Mouse (Mus musculus) right cerebral cortex, adult 2 months (tissue): ENCODE measurements around the gene Nptx1.

Experiments used
- DNase-seq, 2 experiments: peaks; one replicate each; pipeline ENCODE4 v3.0.0; 2021 to 2022; ENCODE audit warnings: low spot score in 2 of 2

Gene Nptx1

GRCm38 (mm10) chr11:119522779-119523178 is 24.8 kb downstream of the Nptx1 start:
- DNase-seq: no peak

DNA sequence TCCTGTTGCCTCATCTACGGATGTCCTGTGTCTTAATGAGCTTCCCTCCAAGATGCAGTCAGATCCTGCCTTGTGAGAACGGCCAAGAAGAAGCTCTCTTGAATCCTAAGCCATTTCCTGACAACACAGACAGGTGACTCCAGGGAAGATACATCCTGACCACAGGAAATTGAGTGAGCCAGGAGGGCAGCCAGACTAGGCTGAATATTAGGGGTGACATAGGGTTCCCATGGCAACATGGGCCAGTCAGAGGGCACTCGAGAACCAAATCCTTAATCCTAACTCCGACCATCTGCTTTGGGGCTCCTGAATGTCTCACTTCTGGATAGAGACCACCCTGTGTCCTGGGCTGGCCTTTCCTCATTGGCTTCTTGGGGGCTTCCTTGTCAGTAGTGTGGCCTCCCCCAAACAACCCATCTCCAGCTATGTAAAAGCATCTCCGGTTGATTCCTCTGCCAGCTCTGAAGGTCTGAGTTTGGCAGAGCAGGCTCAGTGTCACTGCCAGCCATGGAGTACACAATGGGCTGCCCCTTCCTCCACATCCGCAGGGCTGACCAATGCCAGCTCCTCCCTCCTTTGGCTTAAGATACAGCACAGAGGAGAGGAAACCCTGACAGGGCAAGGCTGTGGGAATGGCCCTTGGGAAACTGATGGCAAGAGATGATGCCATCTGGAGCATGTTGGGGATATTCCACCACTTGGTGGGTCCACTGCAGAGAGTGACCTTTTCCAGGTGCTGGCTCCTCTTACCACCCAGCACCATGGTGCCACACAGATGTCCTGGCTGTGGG is 25.4 kb downstream of the Nptx1 start:
- no peak for DNase-seq

GRCm38 (mm10) chr11:119520713-119521063 is 26.9 kb downstream of the Nptx1 start:
- DNase-seq: no peak

GRCm38 (mm10) chr11:119520005-119520712 is 27.4 kb downstream of the Nptx1 start:
- no peak for DNase-seq

- no peak for DNase-seq
Measured at GRCm38 (mm10) chr11:119519387-119519786, 28.2 kb downstream of the Nptx1 start.

DNA sequence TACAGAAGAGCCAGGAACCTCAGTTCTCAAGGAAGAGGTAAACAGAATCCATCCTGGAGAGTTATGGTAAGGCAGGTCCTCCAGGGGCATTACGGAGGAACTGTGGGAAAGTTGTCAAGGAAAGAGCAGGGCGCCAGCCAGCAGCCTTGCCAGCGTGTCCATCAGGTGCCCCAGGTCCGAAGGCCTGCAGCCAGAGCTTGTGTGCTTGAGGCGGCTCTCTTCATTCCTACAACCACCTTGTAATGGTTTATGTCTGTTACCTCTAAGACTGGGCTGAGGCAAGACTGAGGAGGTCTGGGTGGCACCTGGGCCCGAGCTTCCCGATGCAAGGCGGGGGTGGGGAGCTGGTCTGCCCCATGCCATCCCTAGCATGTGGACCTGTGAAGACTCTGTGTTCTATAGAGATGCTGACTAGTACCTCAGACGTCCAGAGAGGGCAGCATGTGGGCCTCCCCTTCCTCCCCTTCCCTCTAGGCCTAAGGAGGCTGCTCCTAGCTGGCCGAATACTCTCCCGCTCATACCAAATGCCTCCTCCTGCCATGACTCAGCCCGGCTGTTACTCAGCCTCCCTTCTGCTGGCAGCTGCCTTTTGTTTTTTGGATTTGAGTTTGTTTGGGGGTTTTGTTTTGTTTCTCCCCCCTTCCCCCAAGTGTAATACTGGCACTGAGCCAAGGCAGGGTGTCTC is 30.7 kb downstream of the Nptx1 start:
- peak; percentile 63 to 66 for DNase-seq

DNA sequence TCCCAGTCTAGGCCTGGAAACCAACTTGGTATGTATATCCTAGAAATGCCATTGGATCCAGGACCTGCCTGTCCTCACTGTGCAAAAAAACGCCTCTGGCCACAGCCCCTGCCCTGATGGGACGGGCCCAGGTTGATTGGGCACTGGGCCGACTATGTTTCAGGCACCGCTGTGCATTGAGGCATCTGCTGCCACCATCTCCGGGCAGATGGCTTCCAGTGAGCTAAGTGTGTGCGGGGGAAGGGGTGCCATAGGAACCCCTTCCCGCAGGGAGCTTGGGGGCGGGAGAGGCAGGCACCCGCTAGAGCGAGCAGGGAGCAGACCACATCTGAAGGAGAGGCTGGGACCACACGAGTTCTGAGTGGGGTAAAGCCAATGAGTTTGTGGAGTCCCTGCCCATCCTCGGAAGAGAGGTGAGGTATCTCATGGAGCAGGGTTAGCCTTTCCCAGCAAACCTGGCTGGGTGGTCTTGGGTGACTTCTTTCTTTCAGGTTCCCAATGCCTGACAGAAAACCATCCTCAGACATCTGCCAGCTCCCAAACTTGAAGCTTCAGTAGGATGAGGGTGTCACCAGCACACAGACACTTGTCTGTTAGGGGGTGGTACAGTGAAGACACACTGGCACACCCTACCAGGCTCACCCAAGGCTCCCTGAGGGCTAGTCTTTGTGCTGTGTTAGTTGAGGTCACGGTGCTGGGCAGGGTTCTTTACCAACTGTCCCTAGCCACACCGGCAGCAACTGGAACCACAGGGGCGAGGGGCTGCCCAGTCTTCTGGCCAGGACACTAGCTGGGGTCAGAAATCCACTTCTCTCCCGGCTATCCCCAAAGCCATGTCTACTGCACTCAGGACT is 31.5 kb downstream of the Nptx1 start:
- DNase-seq: peak; percentile 79 to 80

- DNase-seq: peak; percentile 74 to 75
Measured at GRCm38 (mm10) chr11:119514967-119515636, 32.5 kb downstream of the Nptx1 start.

- DNase-seq: no peak
Measured at GRCm38 (mm10) chr11:119514108-119514860, 33.3 kb downstream of the Nptx1 start.

DNA sequence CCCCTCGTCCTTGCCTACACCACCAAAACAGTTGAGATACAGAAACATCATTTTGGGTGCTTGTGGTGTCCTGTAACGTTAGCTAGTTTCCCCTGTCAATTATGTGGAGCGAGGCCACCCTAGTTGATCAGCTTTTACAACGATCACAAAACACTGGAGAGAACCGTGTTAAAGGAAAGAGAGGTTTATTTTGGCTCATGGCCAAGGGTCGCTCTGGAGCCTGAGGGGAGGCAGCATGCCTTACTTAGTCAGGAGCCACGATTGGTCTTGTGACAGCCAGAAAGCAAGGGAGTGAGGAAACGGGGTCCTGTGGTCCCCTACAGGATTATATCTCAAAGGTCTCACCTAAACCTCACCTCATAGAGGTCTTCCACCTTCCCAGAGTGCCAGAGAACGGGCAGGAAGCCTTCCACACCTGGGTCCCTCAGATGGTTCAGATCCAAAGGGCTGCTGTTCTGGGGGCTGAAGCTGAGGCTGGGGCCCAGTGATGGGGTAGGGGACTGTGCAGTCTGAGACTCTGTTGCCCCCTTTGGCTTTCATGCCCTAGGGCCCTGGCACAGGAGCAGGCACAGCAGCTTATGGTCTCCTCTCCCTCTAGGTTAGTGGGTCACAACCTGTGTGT is 34.4 kb downstream of the Nptx1 start:
- DNase-seq: no peak

DNA sequence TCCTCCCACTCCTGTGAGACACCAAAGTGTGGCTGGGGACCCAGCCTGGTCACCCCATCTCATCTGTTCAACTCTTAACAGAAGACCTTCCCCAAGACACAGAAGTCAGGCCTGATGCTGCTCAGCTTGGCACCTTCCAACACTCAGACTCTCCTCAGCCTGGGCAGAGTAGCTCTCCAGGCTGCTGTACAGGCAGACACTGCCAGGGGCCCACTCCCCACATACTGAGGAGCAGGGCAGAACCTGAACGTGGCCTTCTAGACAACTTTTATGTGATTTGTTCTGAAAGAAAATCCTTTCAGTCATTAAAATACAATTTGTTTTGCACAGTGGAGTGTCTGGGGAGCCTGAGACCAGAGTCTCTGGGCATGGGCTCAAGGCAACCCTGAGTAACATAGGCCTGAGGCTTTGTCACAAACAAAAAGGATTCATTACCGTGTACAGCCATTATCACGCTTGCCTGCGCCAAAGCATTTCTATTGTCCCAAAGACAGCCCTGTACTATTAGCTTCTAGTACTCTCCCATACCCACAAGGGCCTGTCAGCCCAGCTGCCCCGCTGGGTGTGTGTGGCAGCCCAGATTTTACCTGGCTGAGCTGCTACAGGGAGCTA is 38.3 kb downstream of the Nptx1 start:
- no peak for DNase-seq

DNA sequence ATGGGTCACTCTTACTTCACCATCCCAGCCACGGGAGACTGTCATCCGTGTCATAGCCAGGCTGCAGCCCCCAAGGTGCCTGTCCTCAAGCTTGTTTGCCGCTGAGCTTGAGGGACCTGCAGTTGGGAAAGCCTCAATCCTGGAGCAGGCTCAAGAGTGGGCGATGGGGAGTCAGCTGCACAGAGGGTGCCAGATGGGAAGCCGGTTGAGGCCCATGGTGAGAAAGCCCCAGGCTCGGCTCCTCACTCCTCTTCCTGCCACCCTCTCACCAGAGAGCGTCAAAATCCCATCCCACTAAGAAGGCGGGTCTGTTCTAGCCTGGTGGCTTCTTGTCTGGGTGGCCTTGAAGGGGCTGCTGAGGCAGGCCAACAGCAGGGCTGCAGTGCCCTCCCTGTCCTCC is 39.8 kb downstream of the Nptx1 start:
- DNase-seq: peak; percentile 71 to 75

GRCm38 (mm10) chr11:119506386-119506785 is 41.2 kb downstream of the Nptx1 start:
- DNase-seq: no peak

GRCm38 (mm10) chr11:119503675-119504074 is 43.9 kb downstream of the Nptx1 start:
- DNase-seq: peak; percentile 77 to 87

DNA sequence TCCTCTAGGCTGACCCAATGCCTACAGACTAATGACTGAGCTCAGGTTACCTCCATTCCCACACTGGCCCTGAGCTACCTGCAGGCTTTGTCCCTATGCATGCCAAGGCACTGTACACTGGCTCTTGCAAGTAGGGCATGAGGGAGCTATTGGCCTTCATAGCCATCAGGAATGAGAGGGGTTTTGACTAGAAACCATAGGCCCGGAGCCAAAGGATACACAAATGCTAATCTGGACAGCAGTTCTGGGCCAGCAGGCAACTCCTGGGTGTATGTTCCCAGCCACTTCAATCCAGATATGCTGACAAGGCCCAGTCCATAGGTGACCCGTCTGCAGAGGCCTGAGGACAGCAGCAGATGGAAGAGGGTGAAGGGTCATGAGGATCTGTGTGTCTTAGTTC is 47.5 kb downstream of the Nptx1 start:
- no peak for DNase-seq

- no peak for DNase-seq
Measured at GRCm38 (mm10) chr11:119499297-119499696, 48.3 kb downstream of the Nptx1 start.

- DNase-seq: no peak
Measured at GRCm38 (mm10) chr11:119497451-119497850, 50.1 kb downstream of the Nptx1 start.

GRCm38 (mm10) chr11:119496147-119496546 is 51.4 kb downstream of the Nptx1 start:
- DNase-seq: no peak

- DNase-seq: no peak
Measured at GRCm38 (mm10) chr11:119493516-119493915, 54.0 kb downstream of the Nptx1 start.

DNA sequence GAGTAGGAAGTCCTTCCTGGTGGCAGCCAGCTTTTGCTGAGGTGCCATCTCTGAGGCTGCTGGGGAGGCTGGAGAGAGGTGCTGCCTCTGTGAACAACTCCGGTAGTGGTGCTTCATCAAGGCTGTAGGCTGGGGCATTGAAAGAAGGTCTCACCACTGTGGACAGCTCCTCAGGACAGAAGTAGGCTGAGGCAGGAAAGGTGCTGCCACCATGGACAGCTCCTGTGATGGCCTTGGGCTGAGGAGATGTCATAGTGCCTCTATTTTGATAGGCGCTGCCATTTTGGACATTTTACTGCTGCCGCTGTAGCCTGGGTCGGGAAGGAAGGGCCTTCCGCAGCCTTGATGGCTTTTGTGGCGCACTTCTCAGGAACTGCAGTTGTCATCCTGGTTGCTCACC is 54.7 kb downstream of the Nptx1 start:
- DNase-seq: no peak
